Mouse (Mus musculus): Measurements from ENCODE around the gene Dars2.

Gene Dars2

GRCm38 (mm10) chr1:161070352-161071271 lies at the start of gene Dars2, which contains the start of gene Cenpl:
Gene Dars2, minus strand, starts transcription at chr1:161070658.
Gene Cenpl, plus strand, starts transcription at chr1:161070713.
- DNase-seq (ENCODE audit: low spot score in 2 of 2): peak; percentile 98

- DNase-seq (ENCODE audit: low spot score in 2 of 2): no peak
These were observed 44.1 kb upstream of the Dars2 start for GRCm38 (mm10) chr1:161114591-161114990.

- DNase-seq (ENCODE audit: low spot score in 2 of 2): no peak
These were observed 38.8 kb upstream of the Dars2 start for GRCm38 (mm10) chr1:161109216-161109615.

GRCm38 (mm10) chr1:161103842-161104241 lies 33.4 kb upstream of the Dars2 start:
- no peak for DNase-seq (ENCODE audit: low spot score in 2 of 2)

GRCm38 (mm10) chr1:161099721-161100405 lies 29.4 kb upstream of the Dars2 start:
- DNase-seq (ENCODE audit: low spot score in 2 of 2): no peak

GRCm38 (mm10) chr1:161077243-161077642 lies 6.8 kb upstream of the Dars2 start:
- no peak for DNase-seq (ENCODE audit: low spot score in 2 of 2)

- DNase-seq (ENCODE audit: low spot score in 2 of 2): no peak
These were observed 5.8 kb upstream of the Dars2 start for GRCm38 (mm10) chr1:161076238-161076637.

GRCm38 (mm10) chr1:161071272-161071620 lies 788 bp upstream of the Dars2 start:
- DNase-seq (ENCODE audit: low spot score in 2 of 2): no peak

GRCm38 (mm10) chr1:161063351-161063750 lies 7.1 kb downstream of the Dars2 start:
- DNase-seq (ENCODE audit: low spot score in 2 of 2): no peak

GRCm38 (mm10) chr1:161057164-161057563 lies 13.3 kb downstream of the Dars2 start:
- no peak for DNase-seq (ENCODE audit: low spot score in 2 of 2)

GRCm38 (mm10) chr1:161046972-161047371 lies 23.5 kb downstream of the Dars2 start:
- DNase-seq (ENCODE audit: low spot score in 2 of 2): no peak

- DNase-seq (ENCODE audit: low spot score in 2 of 2): no peak
These were observed 29.0 kb downstream of the Dars2 start for GRCm38 (mm10) chr1:161041261-161042020.

- no peak for DNase-seq (ENCODE audit: low spot score in 2 of 2)
These were observed 29.6 kb downstream of the Dars2 start for GRCm38 (mm10) chr1:161040855-161041254.

- no peak for DNase-seq (ENCODE audit: low spot score in 2 of 2)
These were observed 30.1 kb downstream of the Dars2 start for GRCm38 (mm10) chr1:161040426-161040770.

- DNase-seq (ENCODE audit: low spot score in 2 of 2): no peak
These were observed 30.6 kb downstream of the Dars2 start for GRCm38 (mm10) chr1:161039741-161040425.

GRCm38 (mm10) chr1:161038968-161039721 lies 31.3 kb downstream of the Dars2 start:
- no peak for DNase-seq (ENCODE audit: low spot score in 2 of 2)

- no peak for DNase-seq (ENCODE audit: low spot score in 2 of 2)
These were observed 32.5 kb downstream of the Dars2 start for GRCm38 (mm10) chr1:161038004-161038403.

GRCm38 (mm10) chr1:161037599-161037998 lies 32.9 kb downstream of the Dars2 start:
- no peak for DNase-seq (ENCODE audit: low spot score in 2 of 2)

- DNase-seq (ENCODE audit: low spot score in 2 of 2): no peak
These were observed 33.4 kb downstream of the Dars2 start for GRCm38 (mm10) chr1:161037026-161037425.

GRCm38 (mm10) chr1:161036411-161036841 lies 34.0 kb downstream of the Dars2 start:
- no peak for DNase-seq (ENCODE audit: low spot score in 2 of 2)
